Mouse (Mus musculus): ENCODE data around the gene Mgme1.

Mgme1 gene

DNA sequence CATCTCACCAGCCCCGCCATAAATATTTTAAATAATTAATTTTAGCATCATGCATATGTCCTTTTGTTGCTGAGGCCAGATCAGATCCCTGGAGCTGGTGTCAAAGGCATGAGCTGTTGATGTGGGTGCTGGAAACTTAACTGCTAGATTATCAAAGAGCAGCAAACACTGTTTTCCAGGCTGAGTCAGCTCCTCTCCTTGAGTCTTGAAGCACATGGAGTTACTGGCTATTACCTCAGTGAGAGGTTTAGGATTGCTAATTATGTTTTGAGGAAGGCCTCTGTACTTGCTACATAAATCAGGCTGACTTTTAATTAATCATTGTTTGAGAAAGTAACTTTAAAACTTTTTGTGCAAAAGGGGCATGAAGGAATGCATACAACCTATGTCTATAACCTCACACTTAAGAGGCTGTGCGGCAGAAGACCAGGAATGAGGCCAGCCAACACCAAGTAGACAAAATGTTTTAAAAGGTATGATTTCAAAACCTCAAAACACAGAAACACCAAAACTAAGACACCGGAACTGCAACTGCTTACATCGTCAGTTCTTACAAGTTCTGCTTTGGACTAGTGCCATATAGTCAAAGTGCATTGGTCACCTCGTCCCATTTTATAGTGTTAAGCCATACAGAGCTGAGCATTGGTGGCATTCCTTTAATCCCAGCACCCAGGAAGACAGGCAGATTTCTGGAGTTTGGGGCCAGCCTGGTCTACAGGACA is 5.9 kb upstream of the Mgme1 start:
- no peak for DNase-seq (ENCODE audit: low spot score)

DNA sequence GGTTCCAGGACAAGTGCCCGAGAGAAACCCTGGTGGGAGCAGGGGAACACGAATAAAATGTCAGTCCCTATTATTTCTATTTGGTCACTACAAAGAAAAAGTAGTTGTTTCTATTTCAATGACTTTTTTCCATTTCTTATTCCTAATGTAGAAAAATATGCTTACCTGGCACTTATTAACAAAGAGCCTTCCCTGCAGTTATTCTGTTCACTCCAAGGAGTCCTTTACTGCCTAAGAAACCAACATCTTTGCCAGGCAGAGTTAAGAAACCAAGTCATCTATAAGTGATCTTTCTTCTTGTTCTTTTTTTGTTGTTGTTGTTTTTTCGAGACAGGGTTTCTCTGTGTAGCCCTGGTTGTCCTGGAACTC is 5.4 kb upstream of the Mgme1 start:
- DNase-seq (ENCODE audit: low spot score): no peak

DNA sequence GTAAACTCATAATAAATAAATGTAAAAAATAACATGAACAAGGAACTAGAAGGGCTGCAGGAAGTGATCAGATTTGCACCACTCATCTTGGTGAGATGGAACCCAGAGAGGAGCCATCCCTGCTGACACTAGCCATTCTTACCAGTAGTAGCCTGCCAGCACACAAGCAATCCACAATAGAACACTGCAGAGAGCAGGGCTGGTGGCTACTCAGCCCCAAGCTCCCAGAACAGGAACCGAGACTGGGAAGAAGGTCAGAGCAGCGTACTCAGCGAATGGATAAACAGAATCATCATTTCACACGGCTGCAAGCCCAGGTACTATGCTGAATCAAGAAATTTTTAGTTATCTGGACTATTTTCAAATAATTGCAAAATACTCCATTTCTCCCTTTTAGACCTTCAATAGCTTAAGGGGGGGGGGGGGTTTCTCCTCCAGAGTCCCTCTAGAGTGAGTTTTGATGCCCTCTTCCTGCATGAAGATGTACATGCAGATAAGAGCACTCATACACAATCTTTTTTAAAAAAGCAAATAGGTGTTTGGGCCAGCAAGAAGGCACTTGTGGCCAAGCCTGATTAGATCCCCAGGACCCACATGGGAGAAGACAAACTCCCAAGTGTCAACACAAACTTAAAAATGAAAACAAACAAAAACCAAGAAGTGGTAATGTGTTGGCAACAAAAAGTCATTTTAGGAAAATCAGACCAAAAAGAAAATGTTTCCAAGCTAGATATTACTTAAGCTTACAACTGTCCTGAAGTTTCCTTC is 4.4 kb upstream of the Mgme1 start:
- DNase-seq (ENCODE audit: low spot score): no peak

DNA sequence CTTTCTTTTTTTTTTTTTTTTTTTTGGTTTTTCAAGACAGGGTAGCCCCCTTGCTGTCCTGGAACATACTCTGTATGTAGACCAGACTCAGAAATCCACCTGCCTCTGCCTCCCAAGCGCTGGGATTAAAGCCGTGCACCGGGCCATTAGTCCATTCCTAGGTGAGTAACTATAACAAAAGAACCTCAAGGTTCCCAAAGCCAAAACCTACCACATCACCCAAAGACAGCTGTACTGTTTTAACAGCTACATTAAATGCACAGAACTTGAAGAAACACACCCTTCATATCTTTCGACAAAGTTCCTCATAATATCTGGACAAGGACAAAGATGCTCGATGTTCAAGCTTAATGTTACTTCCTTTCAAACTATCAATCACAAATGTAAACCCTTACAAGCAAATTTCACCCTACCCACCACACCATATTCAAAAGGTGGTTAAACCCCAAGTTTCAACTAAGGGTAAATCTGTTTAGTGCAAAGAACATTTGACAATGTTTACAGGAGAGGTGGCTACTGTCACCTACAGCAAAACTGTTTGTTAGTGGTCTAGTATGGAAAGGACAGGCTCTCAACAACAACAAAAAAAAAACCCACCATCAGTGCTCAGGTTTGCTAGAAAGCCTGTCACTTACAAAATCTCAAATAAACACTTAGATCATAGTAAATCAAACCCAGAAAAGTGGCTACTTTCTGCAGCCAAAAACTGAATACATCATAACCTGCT is 3.3 kb upstream of the Mgme1 start:
- DNase-seq (ENCODE audit: low spot score): no peak

DNA sequence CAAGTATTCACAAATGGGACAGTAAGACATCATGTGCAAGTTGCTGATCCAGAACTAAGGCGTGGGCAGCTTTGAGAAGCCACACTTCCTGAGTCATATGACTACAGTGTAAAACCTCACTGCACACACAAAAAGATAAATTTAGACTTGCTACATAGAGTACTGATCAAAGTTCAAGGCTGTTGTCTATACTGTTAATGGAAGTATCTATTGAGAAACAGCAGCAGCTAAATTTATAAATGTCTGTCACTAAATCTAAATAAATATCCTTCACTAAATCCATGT is 2.8 kb upstream of the Mgme1 start:
- no peak for DNase-seq (ENCODE audit: low spot score)

DNA sequence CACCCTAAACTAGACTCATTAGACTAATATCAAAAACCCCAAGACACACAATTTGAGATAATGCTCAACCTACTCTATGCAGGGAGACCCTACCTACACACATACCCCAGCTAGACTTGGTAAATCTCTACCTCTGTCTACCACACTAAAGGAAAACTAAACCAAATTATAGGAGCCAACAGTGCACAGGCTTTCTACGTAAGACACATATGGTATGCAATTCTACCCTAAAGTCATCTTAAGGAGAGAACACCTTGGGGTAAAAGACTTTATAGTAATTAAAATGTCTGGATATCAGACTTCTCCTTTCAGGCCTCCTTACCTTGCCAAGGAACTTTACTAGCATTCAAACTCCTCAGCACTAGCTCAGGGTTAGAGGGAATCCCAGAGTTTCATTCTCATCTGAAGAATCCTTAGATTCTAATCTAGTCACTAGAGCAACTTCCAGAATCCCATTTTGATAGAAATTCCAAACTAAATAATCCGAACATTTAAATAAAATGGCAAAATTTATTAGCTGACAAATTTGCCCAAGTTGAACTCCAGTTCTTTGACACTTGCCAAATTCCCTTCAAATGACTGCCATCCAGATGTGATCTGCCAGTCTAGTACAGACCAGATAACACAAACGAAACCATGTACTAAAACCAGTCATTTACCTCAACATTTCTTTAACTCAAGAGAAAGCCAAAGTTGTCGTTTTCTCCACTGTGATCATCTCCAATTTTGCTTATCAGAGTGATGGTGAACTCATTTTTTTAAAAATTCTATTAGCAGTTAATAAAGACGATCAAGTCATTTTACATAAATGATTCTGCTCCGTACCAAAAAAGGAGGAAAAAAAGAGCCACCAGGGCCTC is 1.8 kb upstream of the Mgme1 start:
- no peak for DNase-seq (ENCODE audit: low spot score)

DNA sequence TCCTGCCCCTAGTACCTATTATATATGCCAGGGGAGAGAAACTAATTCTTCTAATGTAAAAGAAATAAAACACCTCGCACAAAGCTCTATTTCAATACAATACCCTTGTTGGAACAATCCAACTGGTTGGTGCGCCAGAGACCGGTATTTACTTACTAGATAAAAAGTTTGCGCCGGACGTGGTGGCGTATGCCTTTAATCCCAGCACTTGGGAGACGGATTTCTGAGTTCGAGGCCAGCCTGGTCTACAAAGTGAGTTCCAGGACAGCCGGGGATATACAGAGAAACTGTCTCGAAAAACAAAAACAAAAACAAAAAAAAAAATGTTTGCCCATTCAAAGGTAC is 1.2 kb upstream of the Mgme1 start:
- DNase-seq (ENCODE audit: low spot score): no peak

DNA sequence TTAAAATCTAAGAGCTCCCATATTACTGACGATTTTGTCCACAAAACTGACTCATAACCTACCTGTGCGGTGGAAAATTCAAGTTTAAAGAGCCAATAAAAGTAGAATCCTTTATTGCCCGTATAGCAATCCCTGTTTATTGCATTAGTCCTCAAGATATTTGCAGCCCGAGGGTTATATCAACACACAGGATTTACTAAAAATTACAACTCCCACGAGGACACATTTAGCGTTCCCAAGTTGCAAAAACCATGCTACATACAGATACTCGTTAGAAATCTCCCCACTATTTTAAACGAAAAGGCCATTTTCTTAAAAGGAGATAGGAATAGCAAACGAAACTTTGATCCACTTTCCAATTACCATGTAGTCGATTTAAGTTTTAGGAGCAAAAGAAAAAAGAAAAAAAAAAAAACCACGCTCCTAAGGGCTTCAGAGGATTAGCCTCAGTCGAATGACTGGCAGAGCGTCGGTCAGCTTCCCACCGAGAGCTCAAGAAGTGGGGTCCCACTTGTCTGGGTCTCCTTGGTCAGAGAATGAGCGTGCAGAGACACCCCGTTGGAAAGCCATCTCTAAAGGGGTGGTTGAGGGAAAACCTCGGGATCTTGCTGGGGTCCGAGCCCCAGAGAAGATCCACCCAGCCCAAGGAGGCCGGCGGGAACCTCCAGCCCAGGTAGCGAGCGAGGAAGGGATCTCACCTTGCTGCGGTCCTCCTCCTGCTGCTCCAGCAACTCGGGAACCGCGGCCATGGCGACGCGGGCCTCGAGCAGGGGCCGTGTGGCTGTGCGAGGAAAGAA is 586 bp upstream of the Mgme1 start:
- no peak for DNase-seq (ENCODE audit: low spot score)

DNA sequence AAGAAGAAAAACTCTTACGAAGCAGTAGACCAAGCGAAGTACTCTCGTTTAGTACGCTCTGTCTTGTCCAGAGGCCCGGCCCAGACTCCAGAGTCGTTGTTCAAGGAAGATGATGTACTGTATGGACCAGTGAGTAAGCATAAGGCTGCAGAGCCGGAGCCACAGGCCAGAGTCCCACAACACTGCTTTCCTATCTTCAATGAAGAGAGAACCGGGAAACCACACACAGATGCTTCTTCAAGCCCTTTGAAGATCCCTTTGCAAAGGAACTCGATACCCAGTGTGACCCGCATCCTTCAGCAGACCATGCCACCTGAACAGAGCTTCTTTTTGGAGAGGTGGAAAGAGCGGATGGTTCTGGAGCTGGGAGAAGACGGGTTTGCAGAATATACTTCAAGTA is 1.6 kb downstream of the Mgme1 start:
- no peak for DNase-seq (ENCODE audit: low spot score)

DNA sequence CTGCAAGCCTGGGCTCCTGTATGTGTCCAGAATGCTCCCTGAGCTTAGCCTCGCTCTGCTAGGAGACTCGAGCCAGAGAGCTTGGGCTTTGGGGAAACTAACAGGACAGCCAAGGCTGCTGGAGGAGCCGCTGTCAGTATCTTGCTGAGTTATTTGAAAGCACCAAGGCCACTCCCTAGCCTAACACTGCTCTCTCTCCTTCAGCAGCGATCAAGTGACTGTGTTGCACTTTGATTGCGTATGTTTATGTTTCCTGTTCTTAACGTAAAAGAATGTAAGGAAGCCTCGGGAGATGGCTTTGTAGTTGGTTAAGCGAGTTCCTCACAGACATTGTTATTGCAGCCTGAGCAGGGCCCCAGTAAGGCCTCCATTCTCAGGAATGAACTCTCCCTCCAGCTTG is 4.3 kb downstream of the Mgme1 start:
- no peak for DNase-seq (ENCODE audit: low spot score)

DNA sequence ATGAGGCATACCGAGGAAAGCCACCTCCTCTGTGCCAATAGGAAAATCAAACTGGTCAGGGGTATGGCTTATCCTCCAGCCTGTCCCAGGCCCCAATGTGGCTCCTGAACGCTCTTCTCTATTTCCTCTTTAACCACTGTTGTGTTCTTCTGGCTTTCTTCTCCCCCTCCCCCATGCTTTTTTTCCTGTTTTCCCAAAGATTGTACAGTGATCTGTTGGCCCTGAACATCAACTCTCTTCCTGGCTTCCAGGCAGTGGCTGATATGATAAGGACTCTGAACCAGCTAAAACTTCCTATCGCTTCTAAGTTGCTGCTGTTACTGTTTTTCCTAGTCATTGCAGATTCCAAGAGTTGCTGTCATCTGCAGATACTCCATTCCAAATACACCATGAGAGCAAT is 6.4 kb downstream of the Mgme1 start:
- DNase-seq (ENCODE audit: low spot score): no peak

DNA sequence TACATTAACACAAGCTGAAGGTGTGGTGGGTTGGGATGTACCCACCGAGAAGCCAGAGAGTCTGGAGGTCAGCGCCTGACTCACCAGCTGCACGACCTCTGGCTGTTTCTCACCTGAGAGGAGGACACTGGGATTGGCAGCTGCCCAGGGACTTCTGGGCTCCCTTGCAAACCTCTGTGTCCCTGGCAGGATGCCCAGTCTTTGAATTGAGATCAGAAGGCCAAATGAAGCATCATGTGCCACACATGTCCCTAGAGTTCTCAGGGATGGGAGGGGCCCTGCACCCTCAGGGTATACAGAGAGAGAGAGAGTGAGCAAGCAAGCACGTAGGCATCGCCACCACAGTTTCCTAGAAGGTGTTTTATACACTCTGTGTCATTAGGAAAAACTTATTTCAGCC is 9.3 kb downstream of the Mgme1 start:
- DNase-seq (ENCODE audit: low spot score): no peak

DNA sequence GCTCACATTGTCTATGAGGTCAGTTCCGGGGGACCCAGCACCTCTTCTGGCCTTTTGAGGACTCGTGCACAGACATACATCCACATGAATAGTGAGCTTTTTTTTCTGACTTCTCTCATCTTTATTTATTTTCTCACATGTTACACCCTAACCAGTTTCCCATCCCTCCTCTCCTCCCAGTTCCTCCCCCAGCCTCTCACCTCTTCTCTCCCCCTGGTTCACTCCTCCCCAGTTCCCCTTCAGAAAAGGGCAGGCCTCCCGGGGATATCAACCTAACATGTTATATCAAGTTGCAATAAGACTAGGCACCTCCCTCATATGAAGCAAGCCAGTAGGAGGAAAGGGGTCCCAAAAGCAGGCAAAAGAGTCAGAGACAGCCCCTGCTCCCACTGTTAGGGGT is 10.1 kb downstream of the Mgme1 start:
- DNase-seq (ENCODE audit: low spot score): no peak

DNA sequence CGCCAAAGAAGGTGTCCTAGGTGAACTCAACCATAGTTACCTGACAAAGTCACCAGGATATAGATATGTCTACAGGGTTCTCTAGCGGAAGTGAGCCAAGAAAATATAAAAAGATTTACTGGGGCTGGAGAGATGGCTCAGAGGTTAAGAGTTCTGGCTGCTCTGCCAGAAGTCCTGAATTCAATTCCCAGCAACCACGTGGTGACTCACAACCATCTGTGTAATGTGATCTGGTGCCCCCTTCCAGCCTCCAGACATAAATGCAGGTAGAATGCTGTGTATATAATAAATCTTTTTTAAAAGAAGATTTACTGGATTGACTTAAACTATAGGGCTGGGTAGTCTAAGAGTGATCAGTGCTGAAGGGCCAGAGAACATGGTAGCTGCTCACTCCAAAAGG is 11.0 kb downstream of the Mgme1 start:
- DNase-seq (ENCODE audit: low spot score): no peak

DNA sequence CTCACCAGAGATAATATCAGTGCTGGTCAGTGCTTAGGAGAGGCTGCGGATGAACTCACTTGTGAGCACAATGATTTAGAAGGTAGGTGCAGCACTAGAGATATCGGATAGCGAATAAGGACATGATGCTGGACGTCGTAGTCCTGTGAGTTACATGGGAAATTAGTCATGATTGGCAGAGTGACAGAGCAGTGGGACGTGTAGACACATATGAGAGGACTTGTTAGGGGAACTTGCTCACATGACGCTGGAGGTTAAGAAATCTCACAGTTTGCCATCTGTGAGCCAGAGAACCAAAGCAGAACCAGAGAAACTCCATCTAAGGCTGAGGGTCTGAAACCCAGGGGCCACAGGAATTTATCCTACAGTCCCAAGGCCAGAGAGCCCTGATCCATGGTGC is 19.9 kb downstream of the Mgme1 start:
- no peak for DNase-seq (ENCODE audit: low spot score)

DNA sequence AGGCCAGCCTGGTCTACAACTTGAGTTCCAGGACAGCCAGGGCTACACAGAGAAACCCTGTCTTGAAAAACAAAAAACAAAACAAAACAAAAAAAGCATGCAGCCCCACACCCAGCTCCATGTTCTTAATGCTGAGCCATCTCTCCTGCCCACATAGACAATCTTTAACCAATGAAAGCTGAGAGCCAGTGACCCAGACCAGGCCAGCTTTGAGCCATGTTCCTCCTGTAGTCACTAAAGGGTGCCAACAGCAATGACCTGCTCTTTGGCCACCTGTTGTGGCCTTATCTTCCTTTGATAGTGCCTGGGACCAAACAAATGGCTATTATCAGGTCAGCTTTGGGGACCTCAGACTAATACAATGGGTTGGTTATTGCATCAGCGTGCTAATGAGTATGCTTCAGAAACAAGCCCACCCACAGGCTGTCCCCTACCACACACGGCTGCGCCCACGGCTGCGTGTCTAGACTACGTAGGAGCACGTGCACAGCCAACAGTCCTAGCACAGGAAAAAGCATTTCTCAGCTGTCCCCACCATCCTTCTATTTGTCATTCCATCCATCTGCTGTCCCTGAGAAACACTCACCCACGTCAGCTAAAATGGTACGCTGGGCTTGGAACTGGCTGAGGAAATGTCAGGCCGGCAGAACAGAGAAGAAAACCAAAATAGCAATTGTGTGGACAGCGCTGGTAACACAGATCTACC is 21.3 kb downstream of the Mgme1 start:
- DNase-seq (ENCODE audit: low spot score): no peak

DNA sequence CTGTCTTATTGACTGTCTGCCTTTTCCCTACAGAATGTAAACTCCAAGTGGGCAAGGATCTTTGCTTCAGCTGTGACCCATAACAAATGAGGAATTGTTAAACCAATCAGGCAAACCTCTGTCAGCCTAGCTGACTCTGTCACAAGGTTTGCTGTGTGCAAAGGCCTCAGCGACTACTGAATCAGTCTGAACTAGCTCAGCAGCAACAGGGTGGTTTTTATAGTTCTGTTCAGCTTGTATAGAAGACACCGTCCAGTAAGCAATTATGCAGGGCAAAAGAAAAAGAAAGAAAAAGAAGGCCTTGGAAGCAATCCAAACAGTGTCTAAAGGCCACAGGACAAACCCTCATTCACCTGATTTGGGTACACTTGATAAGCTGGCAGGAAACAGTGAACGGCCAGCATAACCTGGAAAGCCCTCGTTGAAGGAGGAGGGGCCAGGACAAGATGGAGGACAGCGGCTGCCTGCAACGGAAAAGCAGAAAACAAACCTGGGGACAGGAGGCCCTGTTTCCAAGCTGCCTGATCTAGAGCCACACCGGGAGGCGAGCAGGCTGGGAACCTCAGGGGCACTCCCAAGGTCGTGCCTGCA is 24.8 kb downstream of the Mgme1 start:
- no peak for DNase-seq (ENCODE audit: low spot score)

DNA sequence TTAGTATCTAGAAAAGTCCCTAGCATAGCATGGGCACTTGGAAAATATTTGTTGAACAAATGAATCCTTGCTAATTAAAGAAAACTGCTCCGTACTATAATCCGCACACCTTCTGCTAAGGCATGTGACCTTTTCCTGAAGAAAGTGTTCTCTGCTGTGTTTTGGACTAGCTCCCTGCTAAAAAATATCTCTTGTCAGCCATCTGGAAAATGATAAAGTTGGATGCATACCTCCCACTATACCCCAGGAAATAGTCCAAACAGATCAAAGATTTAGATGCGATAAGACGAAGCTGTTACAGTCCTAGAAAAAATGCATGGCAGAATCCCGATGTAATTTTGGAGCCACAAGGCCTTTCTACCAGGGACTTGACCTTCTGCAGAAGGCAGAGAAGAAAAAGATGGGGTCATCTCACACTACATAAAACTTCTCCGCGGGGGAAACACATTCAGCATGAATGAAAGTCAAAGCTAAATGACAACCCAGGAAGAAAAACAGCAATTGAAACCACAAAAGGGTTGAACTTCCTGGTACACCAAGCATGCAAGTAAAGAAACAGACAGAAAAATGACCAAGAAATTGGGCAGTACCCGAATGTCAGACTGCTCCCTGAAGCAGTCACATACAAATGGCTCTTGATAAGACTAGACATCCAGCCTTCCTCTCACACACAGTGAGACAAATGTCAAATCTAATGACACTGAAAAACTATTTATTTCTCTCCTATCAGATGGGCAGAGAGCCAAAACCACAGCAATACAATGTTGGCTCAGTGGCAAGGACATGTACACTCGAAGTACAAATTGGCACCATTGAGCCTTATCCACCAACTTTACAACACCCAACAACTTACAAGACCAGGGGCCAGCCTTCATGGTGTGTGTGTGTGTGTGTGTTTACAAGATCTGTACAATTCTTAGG is 29.5 kb downstream of the Mgme1 start:
- no peak for DNase-seq (ENCODE audit: low spot score)

DNA sequence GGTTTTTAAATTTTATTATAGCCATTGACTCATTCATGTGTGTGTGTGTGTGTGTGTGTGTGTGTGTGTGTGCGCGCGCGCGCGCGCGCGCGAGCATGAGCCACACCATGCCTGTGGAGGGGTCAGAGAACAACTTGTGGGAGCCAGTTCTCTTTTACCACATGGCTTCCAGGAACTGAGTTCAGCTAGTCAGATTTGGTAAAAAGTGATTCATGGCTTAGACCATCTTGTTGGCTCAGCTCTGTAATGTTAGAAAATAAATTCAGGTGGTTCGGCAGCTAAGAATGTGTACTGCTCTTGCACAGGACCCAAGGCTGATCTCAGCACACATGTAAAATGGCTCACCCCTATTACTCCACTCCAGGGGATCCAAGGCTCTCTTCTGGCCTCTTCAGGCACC is 30.6 kb downstream of the Mgme1 start:
- no peak for DNase-seq (ENCODE audit: low spot score)
